Mouse (Mus musculus): ENCODE data around the gene Cyb5d2. TPM values are rescaled to one million over a fixed set of nuclear protein-coding genes. Genes with fewer than 3 reads are reported as not detected.
A peak's percentile ranks its signal among the peaks of the same experiment; 100 is the strongest.

Cyb5d2 gene
- total RNA-seq (2014; fragmentation: Nextera tagmentation), result 2.2 and 3.2 TPM in 2 replicates
- total RNA-seq (2017), result 4.4 and 9.7 TPM in 2 replicates

DNA sequence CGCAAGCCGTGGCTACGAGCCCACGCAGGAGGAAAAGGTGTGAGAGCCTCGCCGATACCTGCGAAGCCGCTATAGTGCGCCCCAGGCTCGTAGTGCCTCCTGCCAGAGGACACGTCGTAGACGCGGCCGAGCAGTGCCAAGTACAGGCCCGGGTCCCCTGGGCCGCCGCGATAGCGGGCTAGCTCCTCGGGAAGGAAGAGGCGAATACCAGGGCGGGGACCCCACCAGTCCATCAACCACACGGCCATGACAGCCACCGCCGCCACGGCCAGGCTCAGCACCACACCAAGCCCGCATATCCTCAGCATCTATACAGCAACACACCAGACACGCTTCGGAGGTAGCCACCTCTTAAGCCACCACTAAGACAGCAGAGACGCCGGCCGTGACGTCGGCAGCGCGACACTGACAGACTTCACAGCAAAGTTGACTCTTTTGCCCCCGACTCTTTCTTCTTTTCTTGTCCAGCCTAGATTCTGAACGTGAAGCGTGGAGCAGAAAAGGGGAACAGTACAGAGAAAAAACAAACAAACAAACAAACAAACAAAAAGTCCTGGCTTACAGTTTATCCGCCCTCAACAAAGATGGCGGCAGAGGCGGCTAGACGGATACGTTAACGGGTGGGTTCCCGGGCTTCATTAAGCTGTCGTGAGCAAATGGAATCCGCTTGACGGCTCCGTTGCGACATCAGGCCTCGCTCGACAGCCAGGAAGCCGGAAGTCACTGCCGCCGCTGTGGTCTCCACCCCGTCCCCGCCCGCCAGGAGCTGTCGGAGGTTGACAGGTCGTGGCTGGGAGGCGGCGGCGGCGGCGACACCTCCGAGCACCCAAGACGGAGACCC is at the start of gene Cyb5d2, which contains the start of gene Zzef1:
Gene Cyb5d2, minus strand, starts transcription at position 688 of the 841 bp plus-strand sequence.
Gene Zzef1, plus strand, starts transcription at position 772 of the 841 bp plus-strand sequence.
- peak; percentile 95 for ATAC-seq (replicated peaks; ENCODE audit: poor library complexity, severe bottlenecking)

DNA sequence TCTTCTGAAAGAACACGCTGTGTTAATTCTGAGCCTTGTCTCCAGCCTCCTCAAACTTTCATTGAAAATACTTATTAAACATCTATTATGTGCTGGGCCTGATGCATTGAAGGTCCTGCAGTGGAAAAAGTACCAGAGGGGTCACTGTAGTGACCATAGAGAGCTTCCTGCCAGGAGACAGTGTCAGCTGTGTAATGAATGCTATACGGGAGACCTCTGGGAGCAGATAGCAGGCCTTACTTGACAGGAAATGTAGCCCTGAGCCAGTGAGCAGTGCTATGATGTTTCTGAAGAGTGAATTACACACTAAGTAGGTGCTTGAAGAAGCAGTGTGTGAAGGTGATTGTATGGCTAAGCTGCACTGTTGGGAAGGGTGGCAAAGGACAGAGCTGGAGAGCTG is 49.6 kb upstream of the Cyb5d2 start:
- ATAC-seq (replicated peaks; ENCODE audit: poor library complexity, severe bottlenecking), result no peak

DNA sequence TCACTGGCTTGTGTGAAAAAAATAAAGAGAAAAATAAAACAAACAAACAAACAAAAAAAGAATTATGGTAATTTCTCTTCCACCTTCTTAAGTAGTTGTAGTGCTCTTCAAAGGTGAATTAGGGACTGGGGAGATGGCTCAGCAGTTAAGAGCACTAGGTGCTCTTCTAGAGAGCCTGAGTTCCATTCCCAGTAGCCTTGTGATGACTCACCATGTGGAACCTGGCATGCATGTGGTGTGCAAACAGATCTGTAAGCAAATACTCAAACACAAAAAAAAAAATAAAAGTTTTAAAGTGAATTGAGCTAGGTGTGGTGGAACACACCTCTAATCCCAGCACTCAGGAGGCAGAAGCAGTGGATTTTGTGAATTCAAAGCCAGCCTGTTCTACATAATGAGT is 47.6 kb upstream of the Cyb5d2 start:
- no peak for ATAC-seq (replicated peaks; ENCODE audit: poor library complexity, severe bottlenecking)

DNA sequence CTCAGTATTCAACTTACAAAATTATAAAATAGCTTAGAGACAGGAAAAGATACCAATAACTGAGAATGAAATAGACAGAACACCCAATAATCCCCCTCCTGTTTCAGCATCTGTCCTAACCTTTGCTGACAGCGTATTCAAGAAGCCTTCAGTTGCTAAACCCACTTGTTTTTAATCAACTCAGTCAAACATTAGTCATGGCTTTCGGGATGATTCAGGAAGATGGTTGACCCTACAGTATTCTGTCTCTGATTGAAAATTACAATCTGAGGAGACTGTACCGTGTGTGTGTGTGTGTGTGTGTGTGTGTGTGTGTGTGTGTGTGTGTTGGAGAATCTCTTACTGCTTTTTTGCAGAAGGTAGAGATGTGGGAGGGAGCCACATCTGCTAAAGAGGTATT is 46.8 kb upstream of the Cyb5d2 start:
- no peak for ATAC-seq (replicated peaks; ENCODE audit: poor library complexity, severe bottlenecking)

DNA sequence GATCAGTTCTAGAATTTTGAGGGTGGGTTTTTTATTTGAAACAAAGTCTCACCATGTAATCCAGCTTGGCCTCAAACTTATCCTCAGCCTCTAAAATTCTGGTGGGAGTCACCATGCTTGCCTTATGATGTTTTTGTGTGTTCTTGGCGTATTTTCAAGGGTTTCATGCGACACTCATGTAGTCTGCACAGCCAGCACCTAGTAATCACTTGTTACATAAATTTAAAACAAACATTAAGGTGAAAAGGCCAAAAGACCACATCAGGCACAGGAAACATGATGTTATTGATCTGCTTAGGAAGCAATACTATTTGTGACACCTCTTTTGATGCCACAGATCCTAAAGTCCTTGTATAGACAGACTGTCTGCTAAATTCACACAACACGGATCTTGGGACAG is 33.9 kb upstream of the Cyb5d2 start:
- ATAC-seq (replicated peaks; ENCODE audit: poor library complexity, severe bottlenecking), result no peak

DNA sequence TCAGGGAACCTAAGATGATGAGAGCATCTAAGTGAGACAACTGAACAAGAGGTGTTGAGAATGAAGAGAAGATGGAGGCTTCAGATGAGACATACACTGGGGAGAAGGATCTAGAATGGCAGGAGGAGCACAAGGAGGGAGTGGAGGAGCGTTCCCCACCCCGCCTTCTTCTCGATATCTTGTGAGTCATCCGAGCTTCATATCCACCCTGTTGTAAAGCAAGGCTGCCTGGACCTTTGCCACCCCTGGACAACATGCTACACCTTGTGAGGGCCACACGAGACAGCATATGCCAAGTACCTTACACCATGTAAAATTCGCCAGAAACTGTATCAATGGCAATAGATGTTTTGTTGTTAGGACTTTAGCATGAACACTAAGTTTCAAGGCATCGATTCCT is 25.1 kb upstream of the Cyb5d2 start:
- ATAC-seq (replicated peaks; ENCODE audit: poor library complexity, severe bottlenecking), result no peak

DNA sequence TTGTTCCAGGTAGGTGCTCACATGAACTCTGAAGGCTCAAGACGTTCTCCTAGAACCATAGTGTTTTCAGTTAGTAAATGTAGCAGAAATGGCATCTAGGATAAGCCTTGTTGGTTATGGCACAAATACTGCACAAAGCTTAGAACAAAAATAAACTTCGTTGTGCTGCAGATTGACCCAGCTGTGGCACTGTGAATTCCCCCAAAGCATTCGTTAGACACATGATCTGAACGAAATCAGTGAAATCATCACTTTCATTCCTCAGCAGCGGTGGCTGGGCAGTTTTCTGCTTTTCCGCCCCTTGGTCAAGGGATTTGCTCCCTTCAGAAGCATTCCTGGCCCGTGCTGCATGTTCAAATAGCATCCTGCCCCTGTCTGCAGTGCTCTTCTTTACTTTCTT is 22.1 kb upstream of the Cyb5d2 start:
- no peak for ATAC-seq (replicated peaks; ENCODE audit: poor library complexity, severe bottlenecking)

DNA sequence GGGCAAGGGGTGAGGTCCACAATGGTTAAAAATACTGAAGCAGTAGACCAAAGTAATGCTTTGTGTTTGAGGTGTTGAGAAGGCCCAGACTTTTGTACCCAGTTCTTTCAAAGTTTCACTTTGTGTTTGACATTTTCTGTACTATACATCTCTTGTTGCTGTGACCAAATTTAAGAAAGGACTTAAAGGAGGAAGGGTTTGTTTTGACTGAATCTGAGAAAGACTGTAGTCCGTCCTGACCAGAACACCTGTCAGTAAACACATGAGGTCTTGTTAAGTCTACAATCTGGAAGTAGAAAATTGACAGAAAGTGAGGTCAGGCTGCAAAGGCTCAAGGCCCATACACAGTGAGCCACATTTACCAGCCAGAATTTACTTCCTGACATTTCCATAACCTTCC is 20.9 kb upstream of the Cyb5d2 start:
- ATAC-seq (replicated peaks; ENCODE audit: poor library complexity, severe bottlenecking), result no peak

DNA sequence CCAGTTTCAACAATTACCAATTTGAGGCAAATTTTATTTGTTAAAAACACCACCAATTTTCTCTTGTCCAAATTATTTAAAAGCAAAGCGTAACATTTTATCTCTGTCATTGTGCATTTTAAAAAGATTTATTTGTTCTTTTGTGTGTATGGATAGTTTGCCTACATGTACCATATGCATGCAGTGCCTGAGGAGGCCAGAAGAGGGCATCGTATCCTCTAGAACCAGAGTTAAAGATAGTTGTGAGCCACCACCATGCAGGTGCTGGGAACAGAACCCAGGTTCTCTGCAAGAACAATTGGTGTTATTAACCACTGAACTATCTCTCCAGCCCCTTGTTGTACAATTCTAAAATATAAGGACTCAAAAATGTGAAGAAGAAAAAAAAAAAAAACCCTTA is 18.2 kb upstream of the Cyb5d2 start:
- no peak for ATAC-seq (replicated peaks; ENCODE audit: poor library complexity, severe bottlenecking)

DNA sequence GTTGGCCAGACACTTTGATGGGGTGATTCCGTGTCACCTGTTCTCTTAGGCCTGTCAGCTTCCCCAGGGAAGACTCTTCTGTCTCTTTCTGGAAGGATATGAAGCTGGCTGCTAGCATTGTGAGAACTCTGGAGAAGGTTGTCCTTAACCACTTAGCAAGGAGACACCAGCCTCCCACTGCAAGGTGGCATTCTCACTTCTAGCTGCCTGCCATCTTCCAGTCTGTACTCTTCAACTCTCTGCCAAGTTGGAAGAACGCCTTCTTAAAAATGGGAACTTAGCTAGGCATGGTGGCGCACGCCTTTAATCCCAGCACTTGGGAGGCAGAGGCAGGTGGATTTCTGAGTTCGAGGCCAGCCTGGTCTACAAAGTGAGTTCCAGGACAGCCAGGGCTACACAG is 17.7 kb upstream of the Cyb5d2 start:
- ATAC-seq (replicated peaks; ENCODE audit: poor library complexity, severe bottlenecking), result no peak

DNA sequence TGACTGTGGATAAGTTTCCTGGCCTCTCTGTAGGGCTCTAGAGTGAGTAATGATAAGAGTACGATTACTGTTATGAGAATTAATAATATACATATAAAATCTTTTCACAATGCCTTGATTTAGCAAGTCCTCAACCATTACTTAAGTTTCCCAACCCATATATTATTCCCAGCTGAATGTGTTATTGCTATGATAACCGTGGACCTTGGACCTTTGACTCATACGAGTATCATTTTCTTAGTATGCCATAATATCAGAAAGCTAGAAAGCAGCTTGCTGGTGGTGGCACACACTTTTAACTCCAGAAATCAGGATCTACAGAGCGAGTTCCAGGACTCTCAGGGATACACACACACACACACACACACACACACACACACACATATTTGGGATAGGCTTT is 12.1 kb upstream of the Cyb5d2 start:
- ATAC-seq (replicated peaks; ENCODE audit: poor library complexity, severe bottlenecking), result no peak

DNA sequence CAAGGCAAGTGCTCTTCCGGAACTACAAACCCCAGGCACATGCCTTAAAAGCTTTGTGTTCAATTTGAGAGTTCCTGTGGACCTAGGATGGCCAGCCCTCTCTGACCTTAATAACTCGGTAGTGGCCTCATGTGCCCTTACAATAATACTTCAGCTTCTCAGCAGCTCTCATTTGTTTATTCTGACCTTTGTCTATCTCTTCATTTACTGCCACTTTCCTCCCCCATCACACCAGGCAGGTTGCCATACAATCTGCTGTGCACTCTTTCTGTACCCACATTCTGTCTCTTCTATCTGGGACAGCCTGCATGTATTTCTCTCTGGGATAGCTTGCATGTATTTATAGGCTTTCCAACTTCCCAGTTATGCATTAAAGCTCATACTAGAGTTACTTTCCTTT is 10.6 kb upstream of the Cyb5d2 start:
- ATAC-seq (replicated peaks; ENCODE audit: poor library complexity, severe bottlenecking), result no peak

DNA sequence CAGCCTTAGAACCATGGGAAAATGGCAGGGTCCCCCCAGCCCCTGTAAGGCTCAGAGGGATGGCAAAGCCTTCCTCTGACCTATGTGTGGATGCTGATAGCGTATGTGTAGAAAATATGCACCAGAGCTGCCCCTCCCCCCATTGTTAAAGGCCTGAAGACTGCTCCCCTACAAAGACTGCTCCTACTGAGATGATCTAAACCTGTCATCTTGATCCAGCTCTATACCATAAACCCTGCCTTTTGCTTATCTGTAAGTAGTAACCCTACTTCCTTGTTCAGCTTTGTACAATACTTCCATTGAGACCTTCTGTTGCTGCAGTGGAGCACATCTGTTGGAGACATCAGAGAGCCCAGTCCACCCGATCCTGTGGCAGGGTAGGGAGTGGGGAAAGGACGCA is 9.3 kb upstream of the Cyb5d2 start:
- ATAC-seq (replicated peaks; ENCODE audit: poor library complexity, severe bottlenecking), result no peak

DNA sequence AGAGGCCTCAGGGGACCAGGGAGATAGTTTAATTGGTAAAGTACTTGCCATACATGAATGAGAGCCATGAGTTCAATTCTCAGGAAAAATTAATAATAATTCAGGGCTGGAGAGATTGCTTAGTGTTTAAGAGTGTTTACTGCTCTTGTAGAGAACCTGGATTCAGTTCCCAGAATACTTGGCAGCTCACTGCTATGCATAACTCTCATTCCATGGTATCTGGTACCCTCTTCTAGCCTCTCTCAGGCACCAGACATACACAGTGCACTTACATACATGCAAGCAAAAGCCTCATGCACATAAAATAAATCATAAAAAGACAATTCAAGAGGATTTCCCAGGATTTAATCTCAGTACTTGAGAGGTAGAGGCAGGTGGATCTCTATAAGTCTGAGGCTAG is 8.6 kb upstream of the Cyb5d2 start:
- ATAC-seq (replicated peaks; ENCODE audit: poor library complexity, severe bottlenecking), result no peak

DNA sequence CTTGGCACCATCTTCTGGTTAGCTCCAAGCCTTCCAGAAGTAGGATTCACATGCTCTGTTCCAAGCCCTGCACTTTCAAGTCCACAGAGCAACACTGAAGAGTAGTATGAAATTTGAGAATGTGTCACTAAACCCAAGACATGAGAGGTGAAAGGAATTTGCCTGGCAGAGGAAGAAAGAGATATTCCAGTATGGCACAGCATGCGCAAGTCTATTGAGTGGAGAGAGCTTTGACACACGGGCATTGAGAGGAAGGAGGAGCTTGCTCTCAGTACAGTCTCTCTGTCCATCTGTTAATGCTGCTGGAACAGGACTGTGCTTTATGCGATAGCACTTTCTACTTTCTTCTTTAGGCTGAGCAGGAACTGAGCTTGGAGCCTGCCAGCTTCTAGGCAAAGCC is 7.1 kb upstream of the Cyb5d2 start:
- ATAC-seq (replicated peaks; ENCODE audit: poor library complexity, severe bottlenecking), result no peak

DNA sequence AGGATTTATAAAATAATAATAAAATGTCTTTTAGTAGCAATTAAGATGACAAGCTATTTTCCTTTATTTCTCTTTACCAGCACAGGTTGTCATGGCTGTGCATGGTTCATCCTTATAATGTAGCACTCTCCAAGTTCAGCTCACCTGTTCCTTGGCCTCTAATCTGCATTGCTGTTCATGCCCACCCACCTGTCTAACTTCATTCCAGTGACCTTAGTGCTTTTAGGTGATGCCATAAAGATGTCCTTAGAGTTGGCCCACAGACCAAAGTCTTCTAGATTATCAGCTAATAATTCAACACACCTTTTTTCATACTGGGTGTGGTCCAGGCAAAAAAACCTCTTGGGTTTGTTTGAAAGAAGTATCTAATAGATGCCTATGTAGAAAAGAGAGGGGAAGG is 5.2 kb upstream of the Cyb5d2 start:
- no peak for ATAC-seq (replicated peaks; ENCODE audit: poor library complexity, severe bottlenecking)

DNA sequence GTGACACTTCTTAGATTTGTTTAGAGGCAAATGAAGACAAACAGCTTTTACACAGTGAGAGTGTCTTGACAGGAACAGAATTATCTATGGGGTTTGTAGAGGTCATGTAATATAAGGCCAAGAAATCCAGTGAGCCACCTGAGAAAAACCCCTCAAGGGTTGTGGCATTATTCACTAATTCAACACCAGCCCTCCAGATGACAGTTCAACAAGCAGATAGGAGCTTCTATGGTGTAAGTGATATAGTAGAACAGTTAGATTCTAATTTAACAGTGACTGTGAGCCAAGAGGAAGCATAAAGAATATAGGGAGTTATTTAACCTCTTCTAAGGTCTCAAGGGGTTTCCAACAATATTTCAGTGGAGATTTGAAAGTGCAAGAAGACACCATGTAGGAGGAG is 2.2 kb upstream of the Cyb5d2 start:
- ATAC-seq (replicated peaks; ENCODE audit: poor library complexity, severe bottlenecking), result no peak

DNA sequence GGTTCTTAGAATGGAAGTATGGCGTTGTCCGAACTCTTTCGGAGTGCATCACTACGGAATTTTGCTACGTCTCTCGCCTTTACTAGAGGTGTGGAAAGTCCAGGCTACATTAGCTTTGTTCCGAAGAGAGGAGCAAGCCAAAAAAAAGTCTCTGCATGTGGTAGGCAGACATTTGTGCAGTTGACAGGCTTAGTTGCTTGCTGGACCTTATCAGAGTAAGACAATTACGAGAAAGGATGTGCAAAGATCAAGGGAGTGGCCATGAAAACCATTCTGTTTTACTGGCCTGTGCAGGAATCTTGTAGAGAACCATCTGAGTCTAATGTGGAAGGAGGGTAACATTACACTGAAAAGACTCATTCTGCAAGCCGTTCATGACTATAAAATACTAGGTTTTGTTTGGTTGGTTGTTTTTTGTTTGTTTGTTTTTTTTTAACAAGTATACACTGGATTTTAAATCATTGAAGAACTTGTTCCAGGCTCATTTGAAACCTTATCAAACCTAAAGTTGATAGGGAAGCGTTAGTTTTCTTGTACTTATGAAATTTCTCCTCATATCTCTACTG is 914 bp upstream of the Cyb5d2 start:
- ATAC-seq (replicated peaks; ENCODE audit: poor library complexity, severe bottlenecking), result no peak

DNA sequence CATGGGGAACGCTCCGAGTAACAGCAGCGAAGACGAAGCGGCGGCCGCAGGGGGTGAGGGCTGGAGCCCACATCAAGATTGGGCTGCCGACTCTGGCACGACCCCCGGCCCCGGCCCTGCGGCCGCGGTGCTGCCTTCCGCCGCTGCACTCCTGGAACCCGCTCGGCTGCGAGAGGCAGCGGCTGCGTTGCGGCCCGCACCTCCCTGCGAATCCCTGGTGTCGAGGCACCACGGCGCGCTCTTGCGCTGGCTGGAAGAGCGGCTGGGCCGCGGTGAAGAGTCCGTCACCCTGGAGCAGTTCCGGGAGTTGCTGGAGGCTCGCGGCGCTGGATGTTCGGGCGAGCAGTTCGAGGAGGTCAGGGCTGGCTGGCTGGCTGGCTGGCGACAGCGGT is 350 bp upstream of the Cyb5d2 start:
- ATAC-seq (replicated peaks; ENCODE audit: poor library complexity, severe bottlenecking), result peak; percentile 15; the same call in 1 of the 2 replicates

DNA sequence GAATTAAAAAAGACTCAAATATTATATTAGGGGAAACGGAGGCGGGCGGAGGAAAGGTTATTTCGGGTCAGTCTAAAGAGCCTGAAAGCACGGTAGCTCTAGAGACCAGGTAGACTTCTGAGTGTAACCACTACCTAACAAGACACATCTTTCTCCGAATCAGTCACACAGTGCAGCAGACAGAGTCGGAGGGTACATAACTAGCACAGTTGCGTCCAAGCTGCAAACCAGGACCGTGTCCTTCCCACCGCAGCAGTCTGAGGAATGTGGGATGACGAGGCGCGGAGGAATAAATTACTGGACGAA is 840 bp downstream of the Cyb5d2 start:
- 0 out of 2 replicates have a peak, but pooled peaks have one; percentile 1 for ATAC-seq (replicated peaks; ENCODE audit: poor library complexity, severe bottlenecking)

DNA sequence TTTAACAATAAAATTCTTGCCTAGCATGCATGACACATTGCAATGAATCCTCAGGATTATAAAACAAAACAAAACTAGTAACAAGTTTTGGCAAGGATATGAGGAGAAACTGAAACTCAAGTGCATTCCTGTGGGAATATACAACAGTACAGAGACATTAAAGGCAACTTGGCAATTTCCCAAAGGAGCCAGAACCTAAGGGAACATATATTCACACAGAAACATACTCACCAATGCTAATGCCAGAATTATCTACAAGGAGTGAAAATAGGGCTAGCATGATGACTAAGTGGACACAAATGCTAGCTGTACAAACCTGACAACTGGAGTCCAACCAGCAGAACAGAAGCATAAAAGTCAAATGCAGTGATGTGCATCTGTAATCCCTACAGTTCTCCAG is 3.9 kb downstream of the Cyb5d2 start:
- ATAC-seq (replicated peaks; ENCODE audit: poor library complexity, severe bottlenecking), result no peak

DNA sequence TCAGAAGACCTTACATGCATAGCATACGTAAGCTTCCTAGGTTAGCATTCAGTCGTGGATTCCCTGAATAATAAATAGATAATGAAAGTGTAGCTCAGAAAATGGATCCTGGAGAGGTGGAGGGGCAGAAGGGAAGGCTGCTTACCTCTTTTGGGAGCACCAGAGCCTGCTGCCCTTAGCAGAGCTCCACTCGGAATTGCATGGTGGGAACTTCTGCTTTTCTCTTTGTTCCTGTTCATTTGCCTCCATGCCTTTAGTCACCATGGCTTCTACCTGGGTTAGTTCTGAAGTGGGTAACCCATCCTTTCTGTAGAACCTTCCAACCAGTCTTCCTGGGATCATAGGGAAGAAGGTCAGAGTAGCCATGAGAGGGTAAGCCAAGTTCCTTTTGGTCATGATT is 13.4 kb downstream of the Cyb5d2 start:
- ATAC-seq (replicated peaks; ENCODE audit: poor library complexity, severe bottlenecking), result peak; percentile 67
